In the genomic region with DNA sequence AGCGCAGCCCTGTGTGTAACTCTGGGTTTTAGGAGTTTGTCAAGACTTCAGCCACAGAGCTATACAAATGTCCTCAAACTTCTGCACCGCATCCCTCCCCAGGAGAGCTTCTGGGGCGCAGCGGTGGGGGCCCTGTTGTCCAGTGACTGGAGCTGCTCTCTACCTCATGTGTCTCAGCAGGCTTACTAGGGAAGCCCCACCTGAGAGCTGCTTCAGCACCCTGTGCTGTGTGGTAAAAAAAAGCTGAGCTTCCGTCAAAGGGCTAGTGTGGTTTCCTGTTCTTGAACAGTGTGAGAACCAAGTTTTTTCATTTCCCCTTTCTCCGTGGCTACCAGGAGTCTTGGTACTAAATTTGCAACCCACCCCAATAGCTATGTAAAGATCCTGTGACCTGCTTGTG, we compare ENCODE assay signal across 9 mouse cellular contexts. TPM values are rescaled to one million over a fixed set of nuclear protein-coding genes. Genes with fewer than 3 reads are reported as not detected.
DNase-seq lines count a peak whose midpoint lies in the region; ATAC-seq and TF ChIP-seq lines count a peak whose summit lies in the region.
"Had no signal": no experiment of that assay in that cellular context is flagged by ENCODE, and none has a peak within 500 bp of the region (broad histone marks: within the 10 kb centered on the region; RNA-seq: fewer than 3 reads in every experiment).

No protein-coding gene starts in this region.

- TF ChIP-seq CTCF in thymus, adult 2 months (IDR thresholded peaks at IDR 0.05; ENCODE audit: borderline replicate concordance, control insufficient read depth, extremely low read depth, insufficient read depth, low read length, poor library complexity), result no peak

- WGBS in kidney, embryonic 16.5 days, result 72% methylated on average over 6 of the region's 6 CpGs
- 65% methylated on average over 6 of the region's 6 CpGs for WGBS in embryonic facial prominence, embryonic 14.5 days
- 65% methylated on average over 6 of the region's 6 CpGs for WGBS in lung, embryonic 16.5 days
- WGBS in thymus, adult 2 months, result 4% methylated on average over 6 of the region's 6 CpGs

- H3K9ac ChIP-seq in kidney, embryonic 16.5 days (replicated peaks; ENCODE audit: low read length), result no peak overlapping the region
- H3K9ac ChIP-seq in embryonic facial prominence, embryonic 14.5 days (ENCODE audit: low read depth, low read length), result no peak overlapping the region
- no peak overlapping the region for H3K9ac ChIP-seq in lung, embryonic 16.5 days (ENCODE audit: low read length)

- H3K4me1 ChIP-seq in kidney, embryonic 16.5 days (ENCODE audit: insufficient read depth, low read length), result peaks cover 54% of the 10 kb centered on the region
- peaks cover 19% of the 10 kb centered on the region for H3K4me1 ChIP-seq in embryonic facial prominence, embryonic 14.5 days (ENCODE audit: control insufficient read depth, insufficient read depth, low read length)
- peaks cover 25% of the 10 kb centered on the region for H3K4me1 ChIP-seq in lung, embryonic 16.5 days (replicated peaks; ENCODE audit: control insufficient read depth, insufficient read depth, low read length)
- H3K4me1 ChIP-seq in thymus, adult 2 months (replicated peaks; ENCODE audit: control insufficient read depth, insufficient read depth, low read length), result peaks cover 63% of the 10 kb centered on the region

- no peak for DNase-seq in kidney, adult 11 months
- DNase-seq in embryonic facial prominence, embryonic 14.5 days (ENCODE audit: low spot score), result no peak
- DNase-seq in thymus, adult 2 months, result peak; percentile 74
- no peak for DNase-seq in cerebellum, postnatal 14 days
- no peak for DNase-seq in left cerebral cortex, postnatal 36 days (ENCODE audit: low spot score in 2 of 2)
- no peak for DNase-seq in frontal cortex, adult 2 months (ENCODE audit: extremely low spot score in 1 of 2, low spot score in 1 of 2)
- DNase-seq: kidney, adult 18-20 months had no signal

- no peak overlapping the region for H3K4me3 ChIP-seq in kidney, embryonic 16.5 days (ENCODE audit: low read length)
- no peak overlapping the region for H3K4me3 ChIP-seq in embryonic facial prominence, embryonic 14.5 days (ENCODE audit: low read depth, low read length)
- H3K4me3 ChIP-seq in lung, embryonic 16.5 days (ENCODE audit: low read length), result no peak overlapping the region
- no peak overlapping the region for H3K4me3 ChIP-seq in thymus, adult 2 months (ENCODE audit: control insufficient read depth, insufficient read depth, low read length)

- TF ChIP-seq POLR2A in thymus, adult 2 months (IDR thresholded peaks at IDR 0.05; ENCODE audit: control insufficient read depth, extremely low read depth, insufficient read depth, low read length, poor library complexity), result no peak

- peaks cover 7% of the 10 kb centered on the region; the same call in 1 of the 2 replicates for H3K36me3 ChIP-seq in kidney, embryonic 16.5 days (ENCODE audit: insufficient read depth, low read length)
- H3K36me3 ChIP-seq in embryonic facial prominence, embryonic 14.5 days (ENCODE audit: control insufficient read depth, insufficient read depth, low read length), result 0 out of 2 replicates have a peak, but pooled peaks cover 12% of the 10 kb centered on the region
- H3K36me3 ChIP-seq in lung, embryonic 16.5 days (ENCODE audit: control insufficient read depth, insufficient read depth, low read length), result 0 out of 2 replicates have a peak, but pooled peaks cover 3% of the 10 kb centered on the region
- H3K36me3 ChIP-seq in thymus, adult 2 months (ENCODE audit: control insufficient read depth, insufficient read depth, low read length), result peaks cover 7% of the 10 kb centered on the region; the same call in 1 of the 2 replicates

- H3K9me3 ChIP-seq in kidney, embryonic 16.5 days (ENCODE audit: low read length), result no peaks in the 10 kb centered on the region
- no peaks in the 10 kb centered on the region for H3K9me3 ChIP-seq in embryonic facial prominence, embryonic 14.5 days (ENCODE audit: control insufficient read depth, low read length)
- no peaks in the 10 kb centered on the region for H3K9me3 ChIP-seq in lung, embryonic 16.5 days (ENCODE audit: control insufficient read depth, low read length)

- no peak overlapping the region for H3K4me2 ChIP-seq in kidney, embryonic 16.5 days (replicated peaks; ENCODE audit: low read depth, low read length)
- H3K4me2 ChIP-seq in embryonic facial prominence, embryonic 14.5 days (ENCODE audit: low read depth, low read length), result no peak overlapping the region
- H3K4me2 ChIP-seq in lung, embryonic 16.5 days (ENCODE audit: low read depth, low read length), result no peak overlapping the region

- H3K27me3 ChIP-seq in kidney, embryonic 16.5 days (ENCODE audit: insufficient read depth, low read length), result no peaks in the 10 kb centered on the region
- no peaks in the 10 kb centered on the region for H3K27me3 ChIP-seq in embryonic facial prominence, embryonic 14.5 days (replicated peaks; ENCODE audit: control insufficient read depth, insufficient read depth, low read length)
- H3K27me3 ChIP-seq in lung, embryonic 16.5 days (ENCODE audit: control insufficient read depth, insufficient read depth, low read depth, low read length), result no peaks in the 10 kb centered on the region
- no peaks in the 10 kb centered on the region for H3K27me3 ChIP-seq in thymus, adult 2 months (ENCODE audit: control insufficient read depth, insufficient read depth, low read length)

- intact Hi-C loops in left cerebral cortex, postnatal 36 days (cut with DNase I), result no loop called here

- no peak for ATAC-seq in kidney, embryonic 16.5 days (ENCODE audit: low FRiP score, low TSS enrichment)
- no peak for ATAC-seq in embryonic facial prominence, embryonic 14.5 days (ENCODE audit: low read depth)
- ATAC-seq in lung, embryonic 16.5 days (ENCODE audit: low read depth), result no peak

- peak overlapping the region; percentile 32; the same call in 1 of the 2 replicates for H3K27ac ChIP-seq in kidney, embryonic 16.5 days (ENCODE audit: low read length)
- peak overlapping the region; percentile 28; the same call in 1 of the 2 replicates for H3K27ac ChIP-seq in embryonic facial prominence, embryonic 14.5 days (replicated peaks; ENCODE audit: low read depth, low read length)
- peak overlapping the region; percentile 88 for H3K27ac ChIP-seq in lung, embryonic 16.5 days (ENCODE audit: low read length)
- peak overlapping the region; percentile 52 for H3K27ac ChIP-seq in thymus, adult 2 months (ENCODE audit: control insufficient read depth, insufficient read depth, low read length)

RNA-seq across cellular contexts. Expression of a gene that starts 22.9 kb away (rescaled TPM):
- polyA plus RNA-seq in kidney, embryonic 16.5 days (2015; fragmentation: Nextera tagmentation; extraction: Ambion mirVana), result 131 and 144 TPM in 2 replicates
- polyA plus RNA-seq in embryonic facial prominence, embryonic 14.5 days (2014; fragmentation: Nextera tagmentation; extraction: Ambion mirVana), result 73.7 and 89.1 TPM in 2 replicates
- 88.4 and 96.0 TPM in 2 replicates for polyA plus RNA-seq in lung, embryonic 16.5 days (2015; fragmentation: Nextera tagmentation; extraction: Ambion mirVana)
- 152 and 192 TPM in 2 replicates for polyA plus RNA-seq in thymus, adult 2 months (2012; rRNA removed)
- total RNA-seq in left cerebral cortex, postnatal 36 days (2021), result 10 to 100 TPM; 21.7 to 21.8 TPM
- 31.0 and 32.0 TPM in 2 replicates for polyA plus RNA-seq in frontal cortex, adult 2 months (2012; rRNA removed)

RNA-seq across cellular contexts. Expression of a gene that starts 23.0 kb away (rescaled TPM):
- polyA plus RNA-seq in kidney, embryonic 16.5 days (2015; fragmentation: Nextera tagmentation; extraction: Ambion mirVana), result 3.5 and 4.0 TPM in 2 replicates
- 2.0 and 2.6 TPM in 2 replicates for polyA plus RNA-seq in embryonic facial prominence, embryonic 14.5 days (2014; fragmentation: Nextera tagmentation; extraction: Ambion mirVana)
- 3.5 and 3.9 TPM in 2 replicates for polyA plus RNA-seq in lung, embryonic 16.5 days (2015; fragmentation: Nextera tagmentation; extraction: Ambion mirVana)
- polyA plus RNA-seq in thymus, adult 2 months (2012; rRNA removed), result 5.3 and 5.4 TPM in 2 replicates
- 1 to 10 TPM; 6.0 to 6.6 TPM for total RNA-seq in left cerebral cortex, postnatal 36 days (2021)
- 2.8 and 3.2 TPM in 2 replicates for polyA plus RNA-seq in frontal cortex, adult 2 months (2012; rRNA removed)

RNA-seq across cellular contexts. Expression of a gene that starts 23.0 kb away (rescaled TPM):
- 17.7 and 23.7 TPM in 2 replicates for polyA plus RNA-seq in kidney, embryonic 16.5 days (2015; fragmentation: Nextera tagmentation; extraction: Ambion mirVana)
- 10.5 and 11.9 TPM in 2 replicates for polyA plus RNA-seq in embryonic facial prominence, embryonic 14.5 days (2014; fragmentation: Nextera tagmentation; extraction: Ambion mirVana)
- 15.8 and 16.3 TPM in 2 replicates for polyA plus RNA-seq in lung, embryonic 16.5 days (2015; fragmentation: Nextera tagmentation; extraction: Ambion mirVana)
- 37.4 and 44.1 TPM in 2 replicates for polyA plus RNA-seq in thymus, adult 2 months (2012; rRNA removed)
- total RNA-seq in left cerebral cortex, postnatal 36 days (2021), result 10 to 100 TPM; 16.9 to 19.1 TPM
- 15.9 and 16.9 TPM in 2 replicates for polyA plus RNA-seq in frontal cortex, adult 2 months (2012; rRNA removed)

RNA-seq across cellular contexts. Expression of a gene that starts 36.5 kb away (rescaled TPM):
- 0.87 and 1.4 TPM in 2 replicates for polyA plus RNA-seq in kidney, embryonic 16.5 days (2015; fragmentation: Nextera tagmentation; extraction: Ambion mirVana)
- polyA plus RNA-seq in embryonic facial prominence, embryonic 14.5 days (2014; fragmentation: Nextera tagmentation; extraction: Ambion mirVana), result 0.35 and 0.79 TPM in 2 replicates
- polyA plus RNA-seq in lung, embryonic 16.5 days (2015; fragmentation: Nextera tagmentation; extraction: Ambion mirVana), result 1.1 and 2.2 TPM in 2 replicates
- polyA plus RNA-seq in thymus, adult 2 months (2012; rRNA removed), result 0.54 and 0.62 TPM in 2 replicates
- total RNA-seq in left cerebral cortex, postnatal 36 days (2021), result 1 to 10 TPM; 1.7 to 1.8 TPM
- polyA plus RNA-seq in frontal cortex, adult 2 months (2012; rRNA removed), result 0.90 and 1.7 TPM in 2 replicates

RNA-seq across cellular contexts. Expression of a gene that starts 51.3 kb away (rescaled TPM):
- polyA plus RNA-seq in kidney, embryonic 16.5 days (2015; fragmentation: Nextera tagmentation; extraction: Ambion mirVana), result 51.7 and 51.9 TPM in 2 replicates
- 45.7 and 45.8 TPM in 2 replicates for polyA plus RNA-seq in embryonic facial prominence, embryonic 14.5 days (2014; fragmentation: Nextera tagmentation; extraction: Ambion mirVana)
- polyA plus RNA-seq in lung, embryonic 16.5 days (2015; fragmentation: Nextera tagmentation; extraction: Ambion mirVana), result 46.2 and 47.4 TPM in 2 replicates
- polyA plus RNA-seq in thymus, adult 2 months (2012; rRNA removed), result 43.2 and 53.8 TPM in 2 replicates
- 10 to 100 TPM; 44.8 to 45.9 TPM for total RNA-seq in left cerebral cortex, postnatal 36 days (2021)
- 62.9 and 64.6 TPM in 2 replicates for polyA plus RNA-seq in frontal cortex, adult 2 months (2012; rRNA removed)

Comparison
In these comparisons a context has a peak if more than half of its experiments do, and no peak if none do; other contexts are left out.
1. H3K27ac ChIP-seq: peak in every context shown above with its lines; median percentile 88 in lung, embryonic 16.5 days; 52 in thymus, adult 2 months; 32 in kidney, embryonic 16.5 days; 28 in embryonic facial prominence, embryonic 14.5 days.